Mouse (Mus musculus): Measurements from ENCODE around the gene Kpna1.
"Not testable (repeated sequence)": the region's sequence is repeated elsewhere in the genome, so short reads cannot be mapped to it uniquely, and the experiment has no call there.

Kpna1 gene

GRCm38 (mm10) chr16:35984471-35984870 lies 5.9 kb downstream of the Kpna1 start:
- in situ Hi-C loops (cut with MboI, MseI): loop anchor here (5.0 kb wide), 1 partner anchor 42 kb away; no protein-coding TSS in a partner anchor

GRCm38 (mm10) chr16:35987930-35988329 lies 9.4 kb downstream of the Kpna1 start:
- in situ Hi-C loops (cut with MboI, MseI): loop anchor here (5.0 kb wide), 1 partner anchor 54 kb away; the partner anchor contains the start of gene Wdr5b

- in situ Hi-C loops (cut with MboI, MseI): no loop called here
These were observed 13.8 kb downstream of the Kpna1 start for GRCm38 (mm10) chr16:35992391-35992790.

- in situ Hi-C loops (cut with MboI, MseI): no loop called here
These were observed 14.8 kb downstream of the Kpna1 start for GRCm38 (mm10) chr16:35993316-35993715.

- in situ Hi-C loops (cut with MboI, MseI): not testable (repeated sequence)
These were observed 20.3 kb downstream of the Kpna1 start for GRCm38 (mm10) chr16:35998852-35999251.

GRCm38 (mm10) chr16:36008396-36008795 lies 29.8 kb downstream of the Kpna1 start:
- in situ Hi-C loops (cut with MboI, MseI): no loop called here

- in situ Hi-C loops (cut with MboI, MseI): no loop called here
These were observed 37.8 kb downstream of the Kpna1 start for GRCm38 (mm10) chr16:36016335-36016734.

GRCm38 (mm10) chr16:36028120-36028519 lies 49.6 kb downstream of the Kpna1 start:
- in situ Hi-C loops (cut with MboI, MseI): not testable (repeated sequence)

- in situ Hi-C loops (cut with MboI, MseI): loop anchor here (5.0 kb wide), 1 partner anchor 54 kb away; no protein-coding TSS in a partner anchor
These were observed 62.4 kb downstream of the Kpna1 start, which contains the start of gene Wdr5b for GRCm38 (mm10) chr16:36040640-36041624. TSS of gene Wdr5b (plus strand) at chr16:36041190.

GRCm38 (mm10) chr16:36041625-36042020 lies 63.1 kb downstream of the Kpna1 start:
- in situ Hi-C loops (cut with MboI, MseI): loop anchor here (5.0 kb wide), 1 partner anchor 54 kb away; no protein-coding TSS in a partner anchor

GRCm38 (mm10) chr16:36043073-36043472 lies 64.5 kb downstream of the Kpna1 start:
- in situ Hi-C loops (cut with MboI, MseI): loop anchor here (5.0 kb wide), 1 partner anchor 56 kb away; no protein-coding TSS in a partner anchor

- in situ Hi-C loops (cut with MboI, MseI): loop anchor here (5.0 kb wide), 1 partner anchor 57 kb away; no protein-coding TSS in a partner anchor
These were observed 65.4 kb downstream of the Kpna1 start for GRCm38 (mm10) chr16:36043964-36044363.

GRCm38 (mm10) chr16:36047538-36047937 lies 69.0 kb downstream of the Kpna1 start:
- in situ Hi-C loops (cut with MboI, MseI): loop anchor here (5.0 kb wide), 1 partner anchor 175 kb away; the partner anchor contains the start of gene Parp14

- in situ Hi-C loops (cut with MboI, MseI): loop anchor here (25.0 kb wide), 1 partner anchor 689 kb away; the partner anchor contains the start of gene Sec22a
These were observed 72.9 kb downstream of the Kpna1 start for GRCm38 (mm10) chr16:36051491-36051890.

- in situ Hi-C loops (cut with MboI, MseI): loop anchor here (25.0 kb wide), 1 partner anchor 691 kb away; the partner anchor contains the start of gene Sec22a
These were observed 75.2 kb downstream of the Kpna1 start for GRCm38 (mm10) chr16:36053524-36054275.

- in situ Hi-C loops (cut with MboI, MseI): loop anchor here (25.0 kb wide), 1 partner anchor 693 kb away; the partner anchor contains the start of gene Sec22a
These were observed 76.4 kb downstream of the Kpna1 start for GRCm38 (mm10) chr16:36054920-36055319.

GRCm38 (mm10) chr16:36056416-36056815 lies 77.9 kb downstream of the Kpna1 start:
- in situ Hi-C loops (cut with MboI, MseI): loop anchor here (25.0 kb wide), 1 partner anchor 694 kb away; the partner anchor contains the start of gene Sec22a

- in situ Hi-C loops (cut with MboI, MseI): loop anchor here (25.0 kb wide), 1 partner anchor 696 kb away; the partner anchor contains the start of gene Sec22a
These were observed 79.5 kb downstream of the Kpna1 start for GRCm38 (mm10) chr16:36057933-36058475.

GRCm38 (mm10) chr16:36062534-36062933 lies 84.0 kb downstream of the Kpna1 start:
- in situ Hi-C loops (cut with MboI, MseI): loop anchor here (25.0 kb wide), 1 partner anchor 700 kb away; the partner anchor contains the start of gene Sec22a

- in situ Hi-C loops (cut with MboI, MseI): loop anchor here (25.0 kb wide), 1 partner anchor 701 kb away; the partner anchor contains the start of gene Sec22a
These were observed 84.8 kb downstream of the Kpna1 start for GRCm38 (mm10) chr16:36063315-36063714.

GRCm38 (mm10) chr16:36064904-36065303 lies 86.4 kb downstream of the Kpna1 start:
- in situ Hi-C loops (cut with MboI, MseI): loop anchor here (25.0 kb wide), 1 partner anchor 703 kb away; the partner anchor contains the start of gene Sec22a

Data from regulatory T cell (primary cell).